Mouse (Mus musculus) liver, postnatal 0 days (tissue): ENCODE measurements around the gene Msi2. TPM values are rescaled to one million over a fixed set of nuclear protein-coding genes. Genes with fewer than 3 reads are reported as not detected.

Experiments used
- ATAC-seq: fragments of 200-750 bp; cut with Nextera tagmentation; 2 replicates; pipeline ENCODE4 v1.8.0; 2017; ENCODE audit warnings: mild to moderate bottlenecking, moderate library complexity
- DNase-seq: peaks from one replicate; pipeline ENCODE4 v3.0.0-alpha.2; 2016
- H3K27ac ChIP-seq: fragments of 300-500 bp; sonication (generic); 2 replicates; pipeline ENCODE4 v1.5.1; 2014; ENCODE audit warnings: antibody characterized with exemption, moderate library complexity, mild to moderate bottlenecking, low read depth
- H3K27me3 ChIP-seq: fragments of 300-500 bp; sonication (generic); 2 replicates; pipeline ENCODE4 v1.6.1; 2014; ENCODE audit warnings: low read length, control low read depth, mixed read lengths; ENCODE audit not compliant: insufficient read depth
- H3K36me3 ChIP-seq: fragments of 300-500 bp; sonication (generic); replicated peaks from 2 replicates; pipeline ENCODE4 v1.6.1; 2014; ENCODE audit warnings: mild to moderate bottlenecking, control low read depth, low read length, moderate library complexity, mixed read lengths; ENCODE audit not compliant: insufficient read depth
- H3K4me1 ChIP-seq: fragments of 300-500 bp; sonication (generic); 2 replicates; pipeline ENCODE4 v1.6.1; 2014; ENCODE audit warnings: antibody characterized with exemption, mild to moderate bottlenecking, control low read depth; ENCODE audit not compliant: insufficient read depth
- H3K4me2 ChIP-seq: fragments of 300-500 bp; sonication (generic); 2 replicates; pipeline ENCODE4 v1.6.1; 2014; ENCODE audit warnings: low read depth, mild to moderate bottlenecking, low read length, moderate library complexity, mixed read lengths
- H3K4me3 ChIP-seq: fragments of 300-500 bp; sonication (generic); 2 replicates; pipeline ENCODE4 v1.5.1; 2014; ENCODE audit warnings: low read depth, low read length
- H3K9ac ChIP-seq: fragments of 300-500 bp; sonication (generic); replicated peaks from 2 replicates; pipeline ENCODE4 v1.6.1; 2014; ENCODE audit warnings: mild to moderate bottlenecking, moderate library complexity
- H3K9me3 ChIP-seq: fragments of 300-500 bp; sonication (generic); 2 replicates; pipeline ENCODE4 v1.6.1; 2016; ENCODE audit warnings: mild to moderate bottlenecking, control low read depth, low read length, mixed read lengths
- CTCF ChIP-seq: sonication (generic); IDR thresholded peaks from 2 replicates; pipeline ENCODE4 v1.5.1; 2016; ENCODE audit warnings: antibody characterized with exemption, low read depth
- EP300 ChIP-seq: IDR thresholded peaks from 2 replicates; pipeline ENCODE4 v1.6.1; 2016; ENCODE audit warnings: antibody characterized with exemption, low read depth, mild to moderate bottlenecking
- WGBS: fragments of 180-500 bp; shearing (Covaris S2); extraction: QIAGEN DNeasy Blood & Tissue Kit; methylation state at CpG from one replicate; pipeline ENCODE4 v1.1.7; 2014; ENCODE audit not compliant: insufficient replicate concordance; 5-methylcytosine and 5-hydroxymethylcytosine counted together
- polyA plus RNA-seq: library from polyadenylated mRNA; unstranded; fragments of >200 nt; fragmentation: Nextera tagmentation; extraction: Ambion mirVana; gene quantifications from 2 replicates; pipeline ENCODE4 v1.2.1, GENCODE M21; 2015

The Msi2 gene
- polyA plus RNA-seq, 1 experiment from 2014 or later = 3.7 TPM

GRCm38 (mm10) chr11:88693002-88693769, 25.1 kb downstream of the Msi2 start:
- Histone ChIP-seq H3K9me3 (no peaks in the 10 kb centered on the region), H3K36me3 (no peaks in the 10 kb centered on the region; the same call in 1 of the 2 replicates), H3K9ac (no peak overlapping the region), H3K4me1 (peaks cover 11% of the 10 kb centered on the region), H3K27ac (no peak overlapping the region), H3K4me2 (no peak overlapping the region), H3K4me3 (no peak overlapping the region), H3K27me3 (no peaks in the 10 kb centered on the region)
- no peak for DNase-seq
- 86% methylated on average over 13 of the region's 13 CpGs for WGBS
- no peak for ATAC-seq
- TF ChIP-seq CTCF (no peak), EP300 (no peak)

- Histone ChIP-seq H3K4me2 (no peak overlapping the region), H3K4me3 (no peak overlapping the region), H3K4me1 (peaks cover 12% of the 10 kb centered on the region), H3K27me3 (no peaks in the 10 kb centered on the region), H3K9me3 (no peaks in the 10 kb centered on the region), H3K9ac (no peak overlapping the region), H3K27ac (no peak overlapping the region), H3K36me3 (no peaks in the 10 kb centered on the region)
- DNase-seq (no peak), ATAC-seq (no peak)
- TF ChIP-seq EP300 = no peak
- TF ChIP-seq CTCF = no peak
- 36% methylated on average over 9 of the region's 10 CpGs for WGBS
Observed at GRCm38 (mm10) chr11:88692374-88692773, 25.9 kb downstream of the Msi2 start.

- H3K27ac ChIP-seq = peak overlapping the region; percentile 48; the same call in 1 of the 2 replicates
- no peak for ATAC-seq
Observed at GRCm38 (mm10) chr11:88690556-88691287, 27.6 kb downstream of the Msi2 start.

DNA sequence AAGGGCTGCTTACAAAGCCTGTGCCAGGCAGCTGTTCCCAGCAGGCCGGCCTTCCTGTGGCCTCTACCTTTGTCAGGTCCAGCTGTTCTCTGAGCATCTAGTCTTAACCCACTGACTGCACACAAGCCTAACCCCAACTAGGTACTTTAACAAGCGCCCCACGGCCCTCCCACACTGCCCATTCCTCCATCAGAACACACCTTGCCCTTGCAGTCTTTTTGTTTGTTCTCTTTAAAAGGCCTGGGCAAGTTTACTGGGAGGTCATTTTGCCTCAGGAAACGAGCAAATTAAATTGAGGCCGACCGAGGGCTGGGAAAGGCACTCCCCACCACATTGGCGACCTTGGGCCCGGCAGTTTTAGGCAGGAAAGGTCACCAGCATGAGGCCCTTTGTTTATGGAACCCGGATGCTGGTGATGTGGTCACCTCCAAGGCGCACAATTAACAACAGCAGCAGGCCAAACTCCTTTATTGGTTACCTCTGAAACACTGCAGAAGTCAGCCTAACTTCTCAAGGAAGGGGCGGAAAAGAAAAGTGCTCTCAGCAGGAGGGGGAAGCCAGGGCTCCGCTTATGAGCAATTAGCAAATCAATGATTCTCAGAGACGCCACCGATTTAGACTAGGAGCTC, 28.4 kb downstream of the Msi2 start:
- DNase-seq = no peak
- no peak for ATAC-seq
- Histone ChIP-seq H3K4me2 (no peak overlapping the region), H3K4me3 (no peak overlapping the region), H3K9ac (no peak overlapping the region), H3K9me3 (no peaks in the 10 kb centered on the region), H3K36me3 (peaks cover 2% of the 10 kb centered on the region; the same call in 1 of the 2 replicates), H3K27me3 (no peaks in the 10 kb centered on the region), H3K4me1 (peaks cover 23% of the 10 kb centered on the region), H3K27ac (peak overlapping the region; percentile 11; the same call in 1 of the 2 replicates)
- TF ChIP-seq EP300 (no peak), CTCF (no peak)
- WGBS = 54% methylated on average over 14 of the region's 14 CpGs

More at GRCm38 (mm10) chr11:88690556-88691287, 27.6 kb downstream of the Msi2 start:
- H3K4me2 ChIP-seq = 0 out of 2 replicates have a peak overlapping the region, but pooled peaks have one; percentile 26
- H3K36me3 ChIP-seq = no peaks in the 10 kb centered on the region
- TF ChIP-seq CTCF (no peak), EP300 (no peak)
- H3K27me3 ChIP-seq = no peaks in the 10 kb centered on the region
- no peak for DNase-seq
- H3K9me3 ChIP-seq = no peaks in the 10 kb centered on the region
- no peak overlapping the region for H3K4me3 ChIP-seq
- H3K4me1 ChIP-seq = peaks cover 23% of the 10 kb centered on the region
- WGBS = 36% methylated on average over 12 of the region's 12 CpGs
- no peak overlapping the region for H3K9ac ChIP-seq

- no peak overlapping the region for H3K4me2 ChIP-seq
- H3K27ac ChIP-seq = peak overlapping the region; percentile 30; the same call in 1 of the 2 replicates
- no peaks in the 10 kb centered on the region for H3K9me3 ChIP-seq
- WGBS = 73% methylated on average over 8 of the region's 8 CpGs
- no peaks in the 10 kb centered on the region for H3K27me3 ChIP-seq
- ATAC-seq (peak; percentile 83), DNase-seq (peak; percentile 29)
- peaks cover 27% of the 10 kb centered on the region for H3K4me1 ChIP-seq
- no peak overlapping the region for H3K9ac ChIP-seq
- no peak overlapping the region for H3K4me3 ChIP-seq
- no peak for TF ChIP-seq EP300
- TF ChIP-seq CTCF = no peak
- H3K36me3 ChIP-seq = peaks cover 3% of the 10 kb centered on the region; the same call in 1 of the 2 replicates
Observed at GRCm38 (mm10) chr11:88688644-88689043, 29.7 kb downstream of the Msi2 start.

DNA sequence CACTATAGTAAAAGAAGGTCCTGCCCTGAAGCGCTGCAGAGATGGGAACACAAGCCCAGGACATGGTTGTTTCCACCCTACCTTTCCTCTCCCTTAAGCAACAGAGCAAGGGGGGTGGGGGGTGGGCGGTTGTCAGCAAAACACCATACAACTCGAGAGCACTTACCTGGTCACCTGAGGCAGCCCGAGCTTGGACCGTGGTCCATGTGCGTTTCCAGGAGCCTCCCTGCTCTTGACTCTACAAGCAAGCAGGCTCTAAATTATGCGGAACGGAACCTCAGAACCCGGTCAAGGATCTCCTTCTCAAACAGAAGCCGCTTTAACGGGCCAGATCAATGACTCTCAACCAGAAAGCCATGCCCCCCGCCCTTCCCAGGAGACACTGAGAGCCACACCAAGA, 30.6 kb downstream of the Msi2 start:
- peaks cover 27% of the 10 kb centered on the region for H3K4me1 ChIP-seq
- H3K27ac ChIP-seq = 0 out of 2 replicates have a peak overlapping the region, but pooled peaks have one; percentile 35
- H3K4me3 ChIP-seq = no peak overlapping the region
- ATAC-seq (no peak), DNase-seq (no peak)
- peaks cover 5% of the 10 kb centered on the region; the same call in 1 of the 2 replicates for H3K36me3 ChIP-seq
- no peak overlapping the region for H3K9ac ChIP-seq
- TF ChIP-seq EP300 (no peak), CTCF (no peak)
- no peaks in the 10 kb centered on the region for H3K9me3 ChIP-seq
- peak overlapping the region; percentile 48 for H3K4me2 ChIP-seq
- 70% methylated on average over 12 of the region's 12 CpGs for WGBS
- no peaks in the 10 kb centered on the region for H3K27me3 ChIP-seq
